Mouse (Mus musculus) macrophage (primary cell): ENCODE results near the gene Gipc2. TPM values are rescaled to one million over a fixed set of nuclear protein-coding genes. Genes with fewer than 3 reads are reported as not detected.

Experiments
- H3K27ac ChIP-seq: fragments of 350-480 bp; formaldehyde crosslinking; 2 replicates; pipeline ENCODE4 v1.9.0; 2021
- H3K36me3 ChIP-seq: fragments of 350-480 bp; formaldehyde crosslinking; 2 replicates; pipeline ENCODE4 v1.9.0; 2021; ENCODE audit errors: inconsistent target
- H3K4me3 ChIP-seq: fragments of 350-480 bp; formaldehyde crosslinking; 2 replicates; pipeline ENCODE4 v1.9.0; 2021; ENCODE audit errors: inconsistent target
- H3K79me2 ChIP-seq: fragments of 350-480 bp; formaldehyde crosslinking; 2 replicates; pipeline ENCODE4 v1.9.0; 2021; ENCODE audit errors: inconsistent target
- whole genome bisulfite sequencing: methylation state at CpG from one replicate; pipeline ENCODE4 v1.1.7; 2026; ENCODE audit warnings: inconsistent platforms; ENCODE audit not compliant: missing documents; 5-methylcytosine and 5-hydroxymethylcytosine counted together
- polyA plus RNA-seq: library from polyadenylated mRNA; stranded (reverse); fragments of 250-400 nt; gene quantifications from 3 replicates; pipeline ENCODE4 v1.2.4, GENCODE M21; 2018; ENCODE audit warnings: inconsistent platforms

Gene Gipc2
- polyA plus RNA-seq, 1 experiment from 2014 or later, result not detected

DNA sequence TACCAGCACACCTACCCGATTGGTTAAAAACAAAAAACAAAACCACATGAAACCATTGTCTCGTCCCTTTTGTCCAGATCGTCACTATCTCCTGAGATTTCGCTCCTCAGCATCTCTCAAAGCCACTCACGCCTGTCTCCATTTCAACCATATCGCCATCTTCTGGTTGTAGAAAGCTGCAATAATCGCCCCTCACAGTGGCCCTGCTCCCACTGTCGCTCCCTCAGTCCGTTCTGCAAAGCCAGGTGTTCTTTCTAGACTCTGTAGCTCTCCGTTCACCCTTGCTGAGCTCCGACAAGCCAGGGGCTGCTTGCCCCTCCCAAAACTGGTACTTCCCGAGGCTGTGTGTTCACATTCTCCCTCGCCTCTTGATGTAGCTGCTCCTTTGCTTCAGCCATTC is 99.3 kb downstream of the Gipc2 start:
- Histone ChIP-seq H3K79me2 (no peaks in the 10 kb centered on the region), H3K4me3 (no peak overlapping the region), H3K36me3 (no peaks in the 10 kb centered on the region), H3K27ac (no peak overlapping the region)
- 42% methylated on average over 13 of the region's 13 CpGs for WGBS

GRCm38 (mm10) chr3:152065806-152066205 is 100.2 kb downstream of the Gipc2 start:
- WGBS, result 84% methylated on average over 4 of the region's 4 CpGs
- no peak overlapping the region for H3K4me3 ChIP-seq
- no peaks in the 10 kb centered on the region for H3K36me3 ChIP-seq
- no peak overlapping the region for H3K27ac ChIP-seq
- no peaks in the 10 kb centered on the region for H3K79me2 ChIP-seq

GRCm38 (mm10) chr3:152064166-152064565 is 101.9 kb downstream of the Gipc2 start:
- H3K27ac ChIP-seq, result no peak overlapping the region
- no peak overlapping the region for H3K4me3 ChIP-seq
- no peaks in the 10 kb centered on the region for H3K36me3 ChIP-seq
- WGBS, result 55% methylated on average over 2 of the region's 2 CpGs
- H3K79me2 ChIP-seq, result no peaks in the 10 kb centered on the region

GRCm38 (mm10) chr3:152062806-152063205 is 103.2 kb downstream of the Gipc2 start:
- 64% methylated on average over 3 of the region's 3 CpGs for WGBS
- H3K36me3 ChIP-seq, result no peaks in the 10 kb centered on the region
- no peak overlapping the region for H3K27ac ChIP-seq
- H3K4me3 ChIP-seq, result no peak overlapping the region
- H3K79me2 ChIP-seq, result no peaks in the 10 kb centered on the region

GRCm38 (mm10) chr3:152061145-152061544 is 104.9 kb downstream of the Gipc2 start:
- WGBS, result 92% methylated on average over 5 of the region's 5 CpGs
- Histone ChIP-seq H3K27ac (no peak overlapping the region), H3K36me3 (no peaks in the 10 kb centered on the region), H3K79me2 (no peaks in the 10 kb centered on the region), H3K4me3 (no peak overlapping the region)

DNA sequence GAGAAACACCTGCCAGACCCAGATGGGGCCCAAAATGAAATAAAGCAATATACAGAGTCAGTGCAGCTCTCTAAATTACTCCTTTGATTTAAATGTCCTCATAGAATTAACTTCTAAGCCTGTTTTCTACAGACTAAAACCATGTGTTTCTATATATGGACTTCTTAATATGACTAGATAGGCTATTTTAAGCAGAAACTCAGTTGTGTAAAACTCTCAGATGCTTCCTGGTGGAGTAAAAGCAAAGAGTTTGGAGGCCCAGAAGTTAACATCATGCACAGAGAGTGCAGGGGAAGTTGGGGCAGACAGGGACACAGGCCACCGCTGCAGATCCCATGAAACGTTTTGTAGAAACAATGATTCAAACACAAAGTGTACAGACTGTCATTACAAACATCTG is 107.8 kb downstream of the Gipc2 start:
- Histone ChIP-seq H3K4me3 (no peak overlapping the region), H3K79me2 (no peaks in the 10 kb centered on the region), H3K36me3 (no peaks in the 10 kb centered on the region), H3K27ac (no peak overlapping the region)
- WGBS, result 76% methylated on average over 2 of the region's 2 CpGs

- WGBS, result 61% methylated on average over 4 of the region's 4 CpGs
Observed at GRCm38 (mm10) chr3:152054260-152054659, 111.8 kb downstream of the Gipc2 start.

DNA sequence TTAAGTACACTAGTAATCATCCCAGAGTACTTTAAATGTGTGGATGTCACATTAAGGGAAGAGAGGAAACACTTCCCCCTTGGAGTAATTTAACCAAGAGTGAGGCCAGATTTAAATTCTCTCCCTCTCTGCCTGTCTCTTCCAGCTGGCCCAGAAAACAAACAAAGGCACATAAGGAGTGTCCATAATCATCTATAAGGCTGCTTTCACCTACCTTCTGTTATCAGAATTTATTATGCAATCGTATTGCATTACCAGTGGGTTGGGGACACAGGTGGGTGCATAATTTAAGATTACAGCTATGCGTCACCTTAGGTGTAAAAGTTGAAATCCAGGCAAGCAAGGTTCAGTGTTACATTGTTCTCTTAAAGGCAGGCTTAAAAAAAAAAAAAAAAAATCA is 114.1 kb downstream of the Gipc2 start:
- H3K4me3 ChIP-seq, result no peak overlapping the region
- WGBS, result 91% methylated on average over 2 of the region's 2 CpGs
- H3K27ac ChIP-seq, result no peak overlapping the region
- H3K79me2 ChIP-seq, result no peaks in the 10 kb centered on the region
- H3K36me3 ChIP-seq, result no peaks in the 10 kb centered on the region

More at GRCm38 (mm10) chr3:152054260-152054659, 111.8 kb downstream of the Gipc2 start:
- no peak overlapping the region for H3K4me3 ChIP-seq
- H3K79me2 ChIP-seq, result no peaks in the 10 kb centered on the region
- H3K36me3 ChIP-seq, result no peaks in the 10 kb centered on the region
- no peak overlapping the region for H3K27ac ChIP-seq

DNA sequence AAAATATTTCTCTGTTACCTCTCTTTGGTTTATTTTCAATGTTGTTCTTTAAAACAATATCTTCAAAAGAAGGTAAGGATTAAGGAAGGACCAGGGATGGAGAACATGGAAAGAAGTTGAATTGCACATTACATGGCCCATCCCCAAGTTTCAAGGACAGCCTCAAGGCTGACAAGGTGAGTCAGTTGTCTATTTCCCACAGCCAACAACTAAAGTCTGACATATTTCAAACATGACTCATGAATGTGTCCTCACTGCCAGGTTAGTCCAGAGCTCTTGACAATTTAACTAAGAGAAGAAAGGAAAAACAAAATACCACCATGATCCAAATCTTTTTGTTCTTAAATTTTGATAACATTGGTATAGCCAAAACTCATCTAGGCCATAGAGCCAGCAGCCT is 118.1 kb downstream of the Gipc2 start:
- no peak overlapping the region for H3K27ac ChIP-seq
- no peaks in the 10 kb centered on the region for H3K36me3 ChIP-seq
- no peaks in the 10 kb centered on the region for H3K79me2 ChIP-seq
- no peak overlapping the region for H3K4me3 ChIP-seq

- H3K4me3 ChIP-seq, result no peak overlapping the region
- no peaks in the 10 kb centered on the region for H3K79me2 ChIP-seq
- no peak overlapping the region for H3K27ac ChIP-seq
- no peaks in the 10 kb centered on the region for H3K36me3 ChIP-seq
- WGBS, result 76% methylated on average over 2 of the region's 3 CpGs
Observed at GRCm38 (mm10) chr3:152046895-152047294, 119.1 kb downstream of the Gipc2 start.

Other genes starting within 250 kb of the Gipc2 start
- gene Dnajb4, start 44.1 kb upstream of the Gipc2 start, polyA plus RNA-seq, result 20.2 to 25.5 TPM (median 23.8 TPM) in 3 replicates
- 49.5 to 105 TPM (median 88.5 TPM) in 3 replicates for gene Fubp1, start 44.2 kb upstream of the Gipc2 start, polyA plus RNA-seq
- 0.17 to 1.7 TPM (median 1.0 TPM) in 3 replicates for gene Nexn, start 100.1 kb upstream of the Gipc2 start, polyA plus RNA-seq
- gene Miga1, start 174.2 kb upstream of the Gipc2 start, polyA plus RNA-seq, result 3.8 to 4.6 TPM (median 4.2 TPM) in 3 replicates
- 23.2 to 27.4 TPM (median 24.0 TPM) in 3 replicates for gene Usp33, start 180.2 kb upstream of the Gipc2 start, polyA plus RNA-seq
- 20.9 to 27.9 TPM (median 25.2 TPM) in 3 replicates for gene Zzz3, start 229.2 kb upstream of the Gipc2 start, polyA plus RNA-seq